Mouse (Mus musculus) lung, embryonic 15.5 days (tissue): ENCODE measurements at regions not wholly inside any gene's neighbourhood (a gene's known extent, or its start where the extent isn't known, plus 50 kb on each side); places are given as distances from the start of the nearest gene placed in this dataset.

Experiments
- ATAC-seq: fragments of 200-750 bp; cut with Nextera tagmentation; 2 replicates; pipeline ENCODE4 v1.8.0; 2017; ENCODE audit warnings: moderate number of reproducible peaks, borderline replicate concordance; ENCODE audit not compliant: low FRiP score, low TSS enrichment; ENCODE audit errors: extremely low read depth
- H3K27ac ChIP-seq: fragments of 300-500 bp; sonication (generic); 2 replicates; pipeline ENCODE4 v1.5.1; 2015; ENCODE audit warnings: moderate library complexity, mild to moderate bottlenecking, inconsistent platforms
- H3K27me3 ChIP-seq: fragments of 300-500 bp; sonication (generic); 2 replicates; pipeline ENCODE4 v1.6.1; 2015; ENCODE audit warnings: inconsistent platforms
- H3K36me3 ChIP-seq: fragments of 300-500 bp; sonication (generic); 2 replicates; pipeline ENCODE4 v1.6.1; 2015; ENCODE audit warnings: inconsistent platforms
- H3K4me1 ChIP-seq: fragments of 300-500 bp; sonication (generic); 2 replicates; pipeline ENCODE4 v1.6.1; 2015; ENCODE audit warnings: inconsistent platforms
- H3K4me2 ChIP-seq: fragments of 300-500 bp; sonication (generic); 2 replicates; pipeline ENCODE4 v1.6.1; 2015; ENCODE audit warnings: inconsistent platforms, mild to moderate bottlenecking, moderate library complexity
- H3K4me3 ChIP-seq: fragments of 300-500 bp; sonication (generic); 2 replicates; pipeline ENCODE4 v1.5.1; 2015; ENCODE audit warnings: mild to moderate bottlenecking, inconsistent platforms
- H3K9ac ChIP-seq: fragments of 300-500 bp; sonication (generic); 2 replicates; pipeline ENCODE4 v1.6.1; 2015; ENCODE audit warnings: inconsistent platforms
- H3K9me3 ChIP-seq: fragments of 300-500 bp; sonication (generic); 2 replicates; pipeline ENCODE4 v1.6.1; 2016; ENCODE audit warnings: inconsistent platforms
- WGBS: fragments of 180-500 bp; shearing (Covaris S2); methylation state at CpG from one replicate; pipeline ENCODE4 v1.1.7; 2015; 5-methylcytosine and 5-hydroxymethylcytosine counted together

GRCm38 (mm10) chr2:115371072-115371471, 210.4 kb upstream of the BC052040 start:
- no peaks in the 10 kb centered on the region for H3K9me3 ChIP-seq
- no peak overlapping the region for H3K9ac ChIP-seq
- no peak overlapping the region for H3K4me3 ChIP-seq
- 28% methylated on average over 6 of the region's 6 CpGs for WGBS
- H3K4me1 ChIP-seq = no peaks in the 10 kb centered on the region
- H3K27ac ChIP-seq = no peak overlapping the region
- no peaks in the 10 kb centered on the region for H3K27me3 ChIP-seq
- ATAC-seq = no peak
- no peak overlapping the region for H3K4me2 ChIP-seq
- H3K36me3 ChIP-seq = no peaks in the 10 kb centered on the region

DNA sequence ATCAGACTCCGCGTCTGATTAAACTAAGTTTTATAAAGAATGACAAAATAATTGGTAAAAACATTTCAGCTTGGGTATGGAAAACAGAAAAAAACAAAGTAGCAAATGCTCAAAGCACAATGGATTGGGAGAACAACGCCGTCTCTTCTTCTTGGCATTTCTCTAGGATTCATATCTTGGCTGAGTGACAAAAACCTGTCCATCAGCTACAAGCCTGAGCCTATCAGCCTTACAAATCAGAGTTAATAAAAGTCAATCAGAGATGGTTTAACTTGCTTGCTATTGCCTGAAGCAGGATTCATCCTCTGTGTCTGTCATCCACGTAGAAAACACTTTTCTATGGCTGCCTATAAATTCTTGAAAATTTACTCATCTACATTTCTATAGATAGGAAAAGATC, 206.2 kb upstream of the BC052040 start:
- H3K27ac ChIP-seq = no peak overlapping the region
- no peaks in the 10 kb centered on the region for H3K36me3 ChIP-seq
- H3K9ac ChIP-seq = no peak overlapping the region
- H3K9me3 ChIP-seq = no peaks in the 10 kb centered on the region
- no peak for ATAC-seq
- H3K27me3 ChIP-seq = no peaks in the 10 kb centered on the region
- 78% methylated on average over 5 of the region's 5 CpGs for WGBS
- H3K4me1 ChIP-seq = 0 out of 2 replicates have a peak, but pooled peaks cover 3% of the 10 kb centered on the region
- H3K4me2 ChIP-seq = no peak overlapping the region
- no peak overlapping the region for H3K4me3 ChIP-seq

GRCm38 (mm10) chr2:115384414-115385180, 196.9 kb upstream of the BC052040 start:
- H3K4me2 ChIP-seq = peak overlapping the region; percentile 38
- no peak overlapping the region for H3K9ac ChIP-seq
- WGBS = 34% methylated on average over 13 of the region's 13 CpGs
- no peak overlapping the region for H3K4me3 ChIP-seq
- no peaks in the 10 kb centered on the region for H3K9me3 ChIP-seq
- ATAC-seq = peak; percentile 89; the same call in 1 of the 2 replicates
- no peaks in the 10 kb centered on the region for H3K36me3 ChIP-seq
- H3K4me1 ChIP-seq = peaks cover 15% of the 10 kb centered on the region
- H3K27me3 ChIP-seq = no peaks in the 10 kb centered on the region
- no peak overlapping the region for H3K27ac ChIP-seq

- 39% methylated on average over 16 of the region's 16 CpGs for WGBS
Measured at GRCm38 (mm10) chr2:115385207-115386168, 196.0 kb upstream of the BC052040 start.

GRCm38 (mm10) chr2:115391575-115391974, 189.9 kb upstream of the BC052040 start:
- no peak overlapping the region for H3K27ac ChIP-seq
- H3K27me3 ChIP-seq = no peaks in the 10 kb centered on the region
- H3K4me1 ChIP-seq = peaks cover 12% of the 10 kb centered on the region; the same call in 1 of the 2 replicates
- no peak overlapping the region for H3K4me3 ChIP-seq
- H3K36me3 ChIP-seq = no peaks in the 10 kb centered on the region
- ATAC-seq = peak; percentile 79; the same call in 1 of the 2 replicates
- H3K9me3 ChIP-seq = no peaks in the 10 kb centered on the region
- H3K9ac ChIP-seq = no peak overlapping the region
- no peak overlapping the region for H3K4me2 ChIP-seq
- 47% methylated on average over 7 of the region's 7 CpGs for WGBS

More at GRCm38 (mm10) chr2:115385207-115386168, 196.0 kb upstream of the BC052040 start:
- no peak overlapping the region for H3K9ac ChIP-seq
- H3K4me2 ChIP-seq = peak overlapping the region; percentile 38
- H3K27me3 ChIP-seq = no peaks in the 10 kb centered on the region
- H3K4me3 ChIP-seq = no peak overlapping the region
- ATAC-seq = peak; percentile 69
- peak overlapping the region; percentile 41; the same call in 1 of the 2 replicates for H3K27ac ChIP-seq
- H3K9me3 ChIP-seq = no peaks in the 10 kb centered on the region
- peaks cover 15% of the 10 kb centered on the region for H3K4me1 ChIP-seq
- H3K36me3 ChIP-seq = no peaks in the 10 kb centered on the region

- H3K36me3 ChIP-seq = no peaks in the 10 kb centered on the region
- H3K4me2 ChIP-seq = no peak overlapping the region
- H3K9ac ChIP-seq = no peak overlapping the region
- H3K4me1 ChIP-seq = peaks cover 12% of the 10 kb centered on the region; the same call in 1 of the 2 replicates
- no peaks in the 10 kb centered on the region for H3K9me3 ChIP-seq
- WGBS = 47% methylated on average over 8 of the region's 8 CpGs
- H3K27me3 ChIP-seq = no peaks in the 10 kb centered on the region
- ATAC-seq = no peak
- no peak overlapping the region for H3K27ac ChIP-seq
- H3K4me3 ChIP-seq = no peak overlapping the region
Measured at GRCm38 (mm10) chr2:115392082-115392762, 189.3 kb upstream of the BC052040 start.

DNA sequence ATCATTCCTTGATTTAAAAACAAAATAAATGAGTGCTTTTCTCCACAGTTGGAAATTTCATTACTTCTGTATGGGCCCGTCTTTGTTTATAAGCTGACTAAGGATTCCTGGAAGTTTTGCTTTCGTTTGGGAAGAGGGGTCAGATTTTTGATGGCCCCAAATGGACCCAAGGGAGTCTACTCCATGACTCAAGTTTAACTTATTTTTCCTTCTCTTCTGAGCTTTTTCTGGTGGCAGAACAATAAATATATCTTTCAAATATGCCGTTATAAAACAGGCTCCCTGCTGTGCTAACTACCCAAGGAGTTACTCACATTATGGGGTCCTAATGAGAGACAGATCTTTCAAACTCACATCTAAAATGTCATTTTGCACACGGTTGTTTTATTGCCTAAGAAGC, 187.4 kb upstream of the BC052040 start:
- H3K27ac ChIP-seq = no peak overlapping the region
- H3K4me2 ChIP-seq = no peak overlapping the region
- no peaks in the 10 kb centered on the region for H3K27me3 ChIP-seq
- no peaks in the 10 kb centered on the region for H3K9me3 ChIP-seq
- ATAC-seq = no peak
- H3K36me3 ChIP-seq = no peaks in the 10 kb centered on the region
- H3K4me1 ChIP-seq = peaks cover 12% of the 10 kb centered on the region; the same call in 1 of the 2 replicates
- H3K9ac ChIP-seq = no peak overlapping the region
- 46% methylated on average over 4 of the region's 4 CpGs for WGBS
- H3K4me3 ChIP-seq = no peak overlapping the region

GRCm38 (mm10) chr2:115398550-115398949, 183.0 kb upstream of the BC052040 start:
- H3K9me3 ChIP-seq = no peaks in the 10 kb centered on the region
- ATAC-seq = no peak
- no peaks in the 10 kb centered on the region for H3K4me1 ChIP-seq
- no peak overlapping the region for H3K27ac ChIP-seq
- no peak overlapping the region for H3K4me2 ChIP-seq
- H3K9ac ChIP-seq = no peak overlapping the region
- H3K27me3 ChIP-seq = no peaks in the 10 kb centered on the region
- WGBS = 82% methylated on average over 4 of the region's 4 CpGs
- no peaks in the 10 kb centered on the region for H3K36me3 ChIP-seq
- H3K4me3 ChIP-seq = no peak overlapping the region

DNA sequence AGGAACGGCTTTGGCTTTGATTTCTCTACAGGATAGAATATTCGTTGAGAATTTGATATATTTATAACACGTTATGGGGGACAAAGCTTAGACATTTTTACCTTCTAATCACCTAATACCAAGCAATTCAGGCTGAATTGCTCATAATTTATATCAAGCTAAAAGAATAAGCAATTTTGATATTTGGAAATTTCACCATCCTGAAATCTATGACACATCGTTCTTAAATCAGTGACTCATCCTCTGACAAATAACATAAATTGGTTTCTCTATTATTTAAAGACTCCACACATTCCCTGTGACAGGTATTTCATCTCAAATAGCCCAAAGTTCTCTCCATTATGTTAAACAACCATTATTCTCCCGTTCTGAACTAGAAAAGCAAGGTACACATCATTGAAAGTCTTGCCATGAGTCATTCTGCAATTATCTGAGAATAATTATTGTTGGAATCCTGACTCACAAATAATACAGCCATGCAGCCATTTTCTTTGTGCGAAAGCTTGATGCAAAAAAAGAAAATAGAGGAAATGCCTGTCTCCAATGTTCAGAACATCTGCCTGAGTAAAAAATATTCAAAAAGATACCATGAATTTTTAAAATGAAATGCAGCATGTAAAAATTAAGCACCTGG, 182.3 kb upstream of the BC052040 start:
- Histone ChIP-seq H3K9ac (no peak overlapping the region), H3K4me2 (no peak overlapping the region), H3K27ac (no peak overlapping the region), H3K4me1 (no peaks in the 10 kb centered on the region), H3K9me3 (no peaks in the 10 kb centered on the region), H3K4me3 (no peak overlapping the region), H3K27me3 (no peaks in the 10 kb centered on the region), H3K36me3 (no peaks in the 10 kb centered on the region)
- WGBS = 78% methylated on average over 6 of the region's 6 CpGs
- ATAC-seq = no peak

DNA sequence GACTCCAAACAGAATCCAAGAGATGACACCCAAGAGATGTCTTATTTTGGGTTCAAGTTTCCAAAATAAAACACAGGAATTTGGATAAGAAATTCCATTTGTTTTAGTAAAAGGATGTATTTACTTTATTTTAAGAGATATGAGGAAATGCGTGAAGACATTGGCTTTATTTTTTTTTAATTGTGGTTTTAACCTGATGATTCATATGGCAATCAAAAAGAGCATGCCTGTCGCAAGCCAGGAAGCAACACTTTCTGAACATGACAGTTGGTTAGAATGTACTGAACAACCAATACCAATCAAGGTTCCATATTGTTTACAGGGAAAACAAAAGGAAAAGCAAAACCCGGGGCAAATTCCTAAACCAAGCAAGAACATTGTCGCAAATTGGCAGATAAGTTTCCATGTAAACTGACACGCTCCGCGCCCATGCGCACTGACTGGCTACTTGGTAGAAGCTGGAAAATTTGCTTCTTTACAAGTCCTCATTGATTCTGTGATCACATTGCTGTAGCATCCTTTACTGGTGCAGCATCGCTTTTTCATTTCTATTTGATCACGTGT, 181.4 kb upstream of the BC052040 start:
- 85% methylated on average over 10 of the region's 10 CpGs for WGBS

DNA sequence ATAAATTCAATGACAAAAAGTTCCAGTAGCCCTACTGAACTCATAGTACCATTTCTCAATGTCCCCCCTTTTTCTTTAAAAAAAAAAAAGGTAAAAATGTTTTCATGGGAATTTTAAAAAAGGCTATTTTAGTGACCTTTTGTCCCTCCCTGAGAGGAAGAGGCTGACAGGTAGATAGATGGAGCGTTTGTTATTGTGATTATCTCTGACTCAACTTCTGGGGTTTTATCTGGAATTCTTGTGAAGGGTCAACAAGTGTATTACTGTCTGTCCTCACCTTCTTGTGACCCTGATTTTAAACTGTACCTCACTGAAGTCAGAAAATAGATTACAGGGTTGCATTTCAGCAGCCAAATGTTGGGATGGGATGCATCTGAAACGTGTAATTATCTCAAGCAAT, 179.3 kb upstream of the BC052040 start:
- Histone ChIP-seq H3K9me3 (no peaks in the 10 kb centered on the region), H3K4me1 (no peaks in the 10 kb centered on the region), H3K27me3 (no peaks in the 10 kb centered on the region), H3K4me3 (no peak overlapping the region), H3K36me3 (no peaks in the 10 kb centered on the region), H3K27ac (no peak overlapping the region), H3K4me2 (no peak overlapping the region), H3K9ac (no peak overlapping the region)
- 28% methylated on average over 2 of the region's 2 CpGs for WGBS
- no peak for ATAC-seq

More for the DNA sequence above, 181.4 kb upstream of the BC052040 start:
- no peak overlapping the region for H3K4me2 ChIP-seq
- no peaks in the 10 kb centered on the region for H3K36me3 ChIP-seq
- H3K4me1 ChIP-seq = no peaks in the 10 kb centered on the region
- ATAC-seq = no peak
- no peak overlapping the region for H3K4me3 ChIP-seq
- H3K9ac ChIP-seq = no peak overlapping the region
- no peak overlapping the region for H3K27ac ChIP-seq
- H3K9me3 ChIP-seq = no peaks in the 10 kb centered on the region
- no peaks in the 10 kb centered on the region for H3K27me3 ChIP-seq
